Mouse (Mus musculus) cerebellum, adult 2 months (tissue): ENCODE results near the gene Rnf214.

ENCODE experiments used
- CTCF ChIP-seq: fragments of 200-500 bp; IDR thresholded peaks from 2 replicates; pipeline ENCODE4 v1.5.1; 2011; ENCODE audit warnings: low read depth, mild to moderate bottlenecking, control low read depth, low read length, moderate library complexity, borderline replicate concordance; ENCODE audit not compliant: insufficient read depth
- POLR2A ChIP-seq: fragments of 200-500 bp; IDR thresholded peaks from 2 replicates; pipeline ENCODE4 v1.6.1; 2011; ENCODE audit warnings: low read length, control low read depth, borderline replicate concordance; ENCODE audit not compliant: insufficient read depth

DNA sequence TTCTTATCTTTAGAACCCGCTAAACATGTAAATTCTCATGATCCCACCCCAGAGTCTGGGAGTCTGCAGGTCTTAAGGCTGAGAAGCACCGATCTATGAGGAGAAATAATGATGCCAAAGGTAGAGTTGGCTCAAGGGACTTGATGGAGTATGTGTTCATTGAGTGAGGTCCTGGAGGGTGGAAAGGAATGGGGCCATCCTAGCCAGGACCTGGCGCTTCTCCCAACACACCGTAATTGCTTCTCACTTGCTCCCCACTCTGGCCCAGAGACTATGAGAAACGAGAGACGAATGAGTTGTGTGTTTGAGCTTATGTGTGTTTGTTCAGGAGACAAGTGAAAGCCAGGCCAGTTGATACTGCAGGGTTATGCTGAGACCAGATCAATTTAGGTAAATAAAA is 65.3 kb downstream of the Rnf214 start:
- TF ChIP-seq CTCF, result no peak
- TF ChIP-seq POLR2A, result no peak
